In the genomic region with DNA sequence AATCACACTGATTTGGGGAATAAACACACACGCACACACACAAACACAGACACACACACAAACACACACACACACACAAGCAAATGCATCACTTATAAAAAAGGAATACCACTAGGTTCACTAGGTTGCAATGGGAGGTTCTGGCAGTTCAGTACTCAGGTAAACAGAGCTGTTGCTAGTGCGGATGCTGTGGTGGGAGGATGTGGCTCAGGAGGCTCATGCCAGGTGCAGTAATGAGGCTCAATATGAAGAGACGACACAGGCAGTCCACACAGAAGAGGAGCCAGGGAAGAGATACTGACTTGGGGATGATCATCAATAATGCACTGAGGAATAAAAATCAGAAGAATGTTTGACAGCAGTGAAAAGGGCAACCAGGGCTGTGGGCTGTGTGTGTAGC, we compare ENCODE assay signal across 28 mouse cellular contexts.
DNase-seq lines count a peak whose midpoint lies in the region; ATAC-seq and TF ChIP-seq lines count a peak whose summit lies in the region.
"Had no signal": no experiment of that assay in that cellular context is flagged by ENCODE, and none has a peak within 500 bp of the region (broad histone marks: within the 10 kb centered on the region; RNA-seq: fewer than 3 reads in every experiment).

No protein-coding gene starts in this region.

- H3K27me3 ChIP-seq in heart, embryonic 12.5 days (replicated peaks): no peaks in the 10 kb centered on the region
- no peaks in the 10 kb centered on the region for H3K27me3 ChIP-seq in heart, adult 2 months (ENCODE audit: control insufficient read depth, insufficient read depth, low read length)
- no peaks in the 10 kb centered on the region for H3K27me3 ChIP-seq in limb, embryonic 15.5 days
- no peaks in the 10 kb centered on the region for H3K27me3 ChIP-seq in limb, embryonic 10.5 days (ENCODE audit: low read depth, poor library complexity, severe bottlenecking)
- H3K27me3 ChIP-seq in stomach, postnatal 0 days (ENCODE audit: control insufficient read depth, insufficient read depth, low read length): no peaks in the 10 kb centered on the region
- H3K27me3 ChIP-seq: embryonic facial prominence, embryonic 15.5 days; forebrain, embryonic 13.5 days; hindbrain, embryonic 12.5 days; liver, embryonic 15.5 days had no signal

- TF ChIP-seq POLR2A in heart, adult 2 months (IDR thresholded peaks at IDR 0.05; ENCODE audit: insufficient read depth, low read depth, low read length): no peak

- peak overlapping the region; percentile 11; the same call in 1 of the 2 replicates for H3K27ac ChIP-seq in heart, embryonic 12.5 days (ENCODE audit: poor library complexity, severe bottlenecking)
- no peak overlapping the region for H3K27ac ChIP-seq in heart, adult 2 months
- H3K27ac ChIP-seq in limb, embryonic 15.5 days: no peak overlapping the region
- no peak overlapping the region for H3K27ac ChIP-seq in limb, embryonic 10.5 days
- no peak overlapping the region for H3K27ac ChIP-seq in stomach, postnatal 0 days (replicated peaks)
- H3K27ac ChIP-seq: embryonic facial prominence, embryonic 10.5 days; embryonic facial prominence, embryonic 15.5 days; forebrain, embryonic 13.5 days; gastrocnemius, adult 2 months; hindbrain, embryonic 12.5 days; hindbrain, postnatal 0 days; liver, embryonic 15.5 days had no signal

- WGBS in heart, embryonic 12.5 days: 82% methylated on average over 3 of the region's 3 CpGs
- WGBS in heart, adult 2 months: 90% methylated on average over 3 of the region's 3 CpGs
- 78% methylated on average over 3 of the region's 3 CpGs for WGBS in limb, embryonic 15.5 days
- WGBS in limb, embryonic 10.5 days: 83% methylated on average over 3 of the region's 3 CpGs
- WGBS in stomach, postnatal 0 days: 83% methylated on average over 3 of the region's 3 CpGs

- no peak overlapping the region for H3K4me2 ChIP-seq in heart, embryonic 12.5 days
- H3K4me2 ChIP-seq in limb, embryonic 15.5 days: no peak overlapping the region
- no peak overlapping the region for H3K4me2 ChIP-seq in stomach, postnatal 0 days (replicated peaks; ENCODE audit: low read depth)
- H3K4me2 ChIP-seq: embryonic facial prominence, embryonic 15.5 days; forebrain, embryonic 13.5 days; hindbrain, embryonic 12.5 days; liver, embryonic 15.5 days; lung, embryonic 14.5 days had no signal

- H3K36me3 ChIP-seq in heart, embryonic 12.5 days: peaks cover 21% of the 10 kb centered on the region
- H3K36me3 ChIP-seq in heart, adult 2 months (ENCODE audit: control insufficient read depth, insufficient read depth, low read length): peaks cover 2% of the 10 kb centered on the region
- peaks cover 2% of the 10 kb centered on the region; the same call in 1 of the 2 replicates for H3K36me3 ChIP-seq in limb, embryonic 15.5 days
- H3K36me3 ChIP-seq in limb, embryonic 10.5 days: peaks cover 14% of the 10 kb centered on the region
- H3K36me3 ChIP-seq in stomach, postnatal 0 days (ENCODE audit: control insufficient read depth, insufficient read depth, low read length): no peaks in the 10 kb centered on the region
- H3K36me3 ChIP-seq: embryonic facial prominence, embryonic 15.5 days; liver, embryonic 15.5 days had no signal

- H3K79me2 ChIP-seq in heart, adult 2 months (replicated peaks; ENCODE audit: control insufficient read depth, insufficient read depth, low read length): no peaks in the 10 kb centered on the region

- DNase-seq in heart, adult 2 months: no peak
- no peak for DNase-seq in limb, embryonic 10.5 days (ENCODE audit: low spot score)
- DNase-seq in CD4-positive, CD25-positive, alpha-beta regulatory T cell, adult 2 months (ENCODE audit: low read depth, low spot score): peak; percentile 32
- peak; percentile 10 for DNase-seq in induced T-regulatory cell, adult 2 months (ENCODE audit: low read depth)
- DNase-seq in right cerebral cortex, postnatal 10 days (ENCODE audit: low spot score in 2 of 2): no peak
- no peak for DNase-seq in stomach, postnatal 0 days (ENCODE audit: low spot score)
- DNase-seq: adrenal gland, adult 2 months; adrenal gland, postnatal 36 days; cerebellum, adult 18-20 months; cerebellum, postnatal 14 days; gastrocnemius, adult 2 months; gastrocnemius, postnatal 36 days; heart, postnatal 14 days; kidney, adult 9 months; kidney, postnatal 14 days; layer of hippocampus, adult 9-11 months; lung, embryonic 14.5 days; lung, postnatal 14 days had no signal

- peaks cover 28% of the 10 kb centered on the region for H3K4me1 ChIP-seq in heart, embryonic 12.5 days (replicated peaks)
- H3K4me1 ChIP-seq in heart, adult 2 months (ENCODE audit: control insufficient read depth, insufficient read depth, low read length): no peaks in the 10 kb centered on the region
- H3K4me1 ChIP-seq in limb, embryonic 15.5 days: 0 out of 2 replicates have a peak, but pooled peaks cover 6% of the 10 kb centered on the region
- peaks cover 31% of the 10 kb centered on the region for H3K4me1 ChIP-seq in limb, embryonic 10.5 days
- H3K4me1 ChIP-seq in stomach, postnatal 0 days (replicated peaks; ENCODE audit: control insufficient read depth, insufficient read depth): no peaks in the 10 kb centered on the region
- H3K4me1 ChIP-seq: embryonic facial prominence, embryonic 15.5 days; hindbrain, embryonic 12.5 days; liver, embryonic 15.5 days had no signal

- H3K4me3 ChIP-seq in heart, embryonic 12.5 days: no peak overlapping the region
- H3K4me3 ChIP-seq in heart, adult 2 months: no peak overlapping the region
- H3K4me3 ChIP-seq in limb, embryonic 15.5 days: no peak overlapping the region
- no peak overlapping the region for H3K4me3 ChIP-seq in limb, embryonic 10.5 days
- H3K4me3 ChIP-seq in stomach, postnatal 0 days (ENCODE audit: low read depth, low read length): no peak overlapping the region
- H3K4me3 ChIP-seq: embryonic facial prominence, embryonic 10.5 days; embryonic facial prominence, embryonic 15.5 days; forebrain, embryonic 13.5 days; gastrocnemius, adult 2 months; hindbrain, embryonic 12.5 days; liver, embryonic 15.5 days had no signal

- no peak for TF ChIP-seq EP300 in heart, adult 2 months (IDR thresholded peaks at IDR 0.05; ENCODE audit: insufficient read depth, low read depth, low read length)
- no peak for TF ChIP-seq EP300 in stomach, postnatal 0 days (optimal IDR thresholded peaks at IDR 0.05)

- no peak for TF ChIP-seq CTCF in heart, adult 2 months (IDR thresholded peaks at IDR 0.05)
- no peak for TF ChIP-seq CTCF in stomach, postnatal 0 days (IDR thresholded peaks at IDR 0.05; ENCODE audit: low read depth)

- H3K9ac ChIP-seq in heart, embryonic 12.5 days: no peak overlapping the region
- H3K9ac ChIP-seq in heart, adult 2 months (ENCODE audit: low read depth, low read length): no peak overlapping the region
- no peak overlapping the region for H3K9ac ChIP-seq in limb, embryonic 15.5 days
- no peak overlapping the region for H3K9ac ChIP-seq in stomach, postnatal 0 days (ENCODE audit: low read length)
- H3K9ac ChIP-seq: embryonic facial prominence, embryonic 15.5 days; forebrain, embryonic 13.5 days; hindbrain, embryonic 12.5 days; liver, embryonic 15.5 days; lung, embryonic 14.5 days had no signal

- ATAC-seq in heart, embryonic 12.5 days (ENCODE audit: insufficient number of reproducible peaks, low FRiP score): no peak
- ATAC-seq in limb, embryonic 15.5 days (ENCODE audit: insufficient number of reproducible peaks, low FRiP score, low TSS enrichment, low read depth): 0 out of 2 replicates have a peak, but pooled peaks have one; percentile 30
- no peak for ATAC-seq in stomach, postnatal 0 days (ENCODE audit: low FRiP score, low TSS enrichment)
- ATAC-seq: forebrain, embryonic 13.5 days; hindbrain, postnatal 0 days; intestine, postnatal 0 days; midbrain, embryonic 16.5 days had no signal

- intact Hi-C loops in heart, adult 2 months (cut with DNase I): no loop called here

- H3K9me3 ChIP-seq in heart, embryonic 12.5 days (replicated peaks): no peaks in the 10 kb centered on the region
- H3K9me3 ChIP-seq in limb, embryonic 15.5 days: no peaks in the 10 kb centered on the region
- no peaks in the 10 kb centered on the region for H3K9me3 ChIP-seq in limb, embryonic 10.5 days (replicated peaks)
- H3K9me3 ChIP-seq in stomach, postnatal 0 days (ENCODE audit: control insufficient read depth, low read length): no peaks in the 10 kb centered on the region
- H3K9me3 ChIP-seq: embryonic facial prominence, embryonic 10.5 days; embryonic facial prominence, embryonic 15.5 days; forebrain, embryonic 13.5 days; hindbrain, embryonic 12.5 days; liver, embryonic 15.5 days had no signal

Comparison
In these comparisons a context has a peak if more than half of its experiments do, and no peak if none do; other contexts are left out.
1. DNase-seq: peak in CD4-positive, CD25-positive, alpha-beta regulatory T cell, adult 2 months (single experiment) and induced T-regulatory cell, adult 2 months (single experiment); none in heart, adult 2 months (0 of 2), limb, embryonic 10.5 days (single experiment), right cerebral cortex, postnatal 10 days (0 of 2) and stomach, postnatal 0 days (single experiment).